Mouse (Mus musculus) mammary gland, adult 2 months (tissue): ENCODE data around the gene Olfr141. TPM values are rescaled to one million over a fixed set of nuclear protein-coding genes. Genes with fewer than 3 reads are reported as not detected.

ENCODE experiments used
- polyA plus RNA-seq: library from polyadenylated mRNA; depleted of rRNA; stranded (reverse); fragments of >200 nt; gene quantifications from 2 replicates; pipeline ENCODE4 v1.2.3, GENCODE M21; 2012; ENCODE audit warnings: low replicate concordance; rRNA removed

Olfr141 gene
- not detected in 2 replicates for polyA plus RNA-seq

GRCm38 (mm10) chr2:86809918-86810317 is at the start of gene Olfr141:
Olfr141 (minus strand) TSS chr2:86810018.

GRCm38 (mm10) chr2:86851596-86851995 is 41.8 kb upstream of the Olfr141 start, which contains the start of gene Olfr1095:
Olfr1095 (minus strand) TSS chr2:86851696.

GRCm38 (mm10) chr2:86824363-86824762 is 14.5 kb upstream of the Olfr141 start, which contains the start of gene Olfr1094:
Olfr1094 (plus strand) TSS chr2:86824663.

GRCm38 (mm10) chr2:86782179-86782578 is 27.6 kb downstream of the Olfr141 start, which contains the start of gene Olfr1093:
Olfr1093 (plus strand) TSS chr2:86782479.

GRCm38 (mm10) chr2:86758893-86759292 is 50.9 kb downstream of the Olfr141 start, which contains the start of gene Olfr1090:
Olfr1090 (minus strand) TSS chr2:86758993.

Other genes with a start within 250 kb of the Olfr141 start
- not detected in 2 replicates for gene Olfr1082, start 211.1 kb downstream of the Olfr141 start, polyA plus RNA-seq
- not detected in 2 replicates for gene Olfr1084, start 170.3 kb downstream of the Olfr141 start, polyA plus RNA-seq
- gene Olfr1085, start 148.0 kb downstream of the Olfr141 start, polyA plus RNA-seq, result not detected in 2 replicates
- gene Olfr1086, start 129.9 kb downstream of the Olfr141 start, polyA plus RNA-seq, result not detected in 2 replicates
- not detected in 2 replicates for gene Olfr1087, start 111.6 kb downstream of the Olfr141 start, polyA plus RNA-seq
- not detected in 2 replicates for gene Olfr1089, start 76.3 kb downstream of the Olfr141 start, polyA plus RNA-seq
- gene Olfr1090, start 51.0 kb downstream of the Olfr141 start, polyA plus RNA-seq, result not detected in 2 replicates
- not detected in 2 replicates for gene Olfr1093, start 27.5 kb downstream of the Olfr141 start, polyA plus RNA-seq
- gene Olfr1094, start 14.6 kb upstream of the Olfr141 start, polyA plus RNA-seq, result not detected in 2 replicates
- not detected in 2 replicates for gene Olfr1095, start 41.7 kb upstream of the Olfr141 start, polyA plus RNA-seq
- not detected in 2 replicates for gene Gm13723, start 64.8 kb upstream of the Olfr141 start, polyA plus RNA-seq
- gene Olfr1097, start 82.2 kb upstream of the Olfr141 start, polyA plus RNA-seq, result not detected in 2 replicates
- not detected in 2 replicates for gene Olfr1098, start 114.5 kb upstream of the Olfr141 start, polyA plus RNA-seq
- not detected in 2 replicates for gene Olfr1099, start 150.7 kb upstream of the Olfr141 start, polyA plus RNA-seq
- gene Olfr1100, start 169.9 kb upstream of the Olfr141 start, polyA plus RNA-seq, result not detected in 2 replicates
- not detected in 2 replicates for gene Olfr1101, start 181.2 kb upstream of the Olfr141 start, polyA plus RNA-seq
- gene Olfr1102, start 188.4 kb upstream of the Olfr141 start, polyA plus RNA-seq, result not detected in 2 replicates
- not detected in 2 replicates for gene Olfr1104, start 217.1 kb upstream of the Olfr141 start, polyA plus RNA-seq
- not detected in 2 replicates for gene Olfr1105, start 226.5 kb upstream of the Olfr141 start, polyA plus RNA-seq
- not detected in 2 replicates for gene Olfr1106, start 242.3 kb upstream of the Olfr141 start, polyA plus RNA-seq